Mouse (Mus musculus) fibroblast of lung, adult 2 months (primary cell): ENCODE measurements around the gene Ikzf5.

Source experiments
- DNase-seq: peaks from one replicate; pipeline ENCODE4 v3.0.0-alpha.2; 2011; ENCODE audit warnings: low read depth

The Ikzf5 gene

GRCm38 (mm10) chr7:131345856-131346541 lies 64.3 kb downstream of the Ikzf5 start:
- DNase-seq = no peak
